Mouse (Mus musculus) left cerebral cortex, postnatal 14 days (tissue): ENCODE results near the gene Ptafr. TPM values are rescaled to one million over a fixed set of nuclear protein-coding genes. Genes with fewer than 3 reads are reported as not detected.

Experiments used
- DNase-seq, 2 experiments: peaks; one replicate each; pipeline ENCODE4 v3.0.0; 2021 to 2022; ENCODE audit warnings: low spot score in 2 of 2, mixed read lengths in 1 of 2
- intact Hi-C: fragments of 180-260 bp; cut with DNase I; formaldehyde crosslinking; loops from one replicate; pipeline ENCODE4 v1.15.1; 2025
- long read RNA-seq, 2 experiments: library from polyadenylated mRNA; stranded (forward); transcript quantifications; one replicate each; pipeline ENCODE4 v2.0.0; 2021
- total RNA-seq, 2 experiments: library from RNA; stranded (reverse); gene quantifications; 2 replicates each; pipeline ENCODE4 v1.2.3; 2021

Ptafr gene
- 1 to 10 TPM; 1.4 to 1.6 TPM for total RNA-seq
- long read RNA-seq, experiment 1, partial matches to known transcripts = 0 of 1 reads
- long read RNA-seq, experiment 1, other reads (novel, unspliced or antisense) = 1 of 1 reads
- long read RNA-seq, experiment 2 = 0 reads

- DNase-seq = peak; percentile 35 to 37
These were observed at the start of gene Ptafr for GRCm38 (mm10) chr4:132563965-132564364. Gene Ptafr, plus strand, starts transcription at chr4:132564067.

GRCm38 (mm10) chr4:132514555-132515135, 49.2 kb upstream of the Ptafr start:
- DNase-seq = peak; percentile 71 to 87
- intact Hi-C loops = loop anchor here (2.0 to 5.0 kb wide), 3 partner anchors 52 to 222 kb away; partner anchors contain the start of genes Med18 and Phactr4

More at GRCm38 (mm10) chr4:132563965-132564364, at the start of gene Ptafr:
- intact Hi-C loops = no loop called here

GRCm38 (mm10) chr4:132515369-132516155, 48.3 kb upstream of the Ptafr start:
- DNase-seq = peak; percentile 93 to 99
- intact Hi-C loops = loop anchor here (2.0 kb wide), 1 partner anchor 53 kb away; the partner anchor contains the start of gene Med18

- intact Hi-C loops = no loop called here
- DNase-seq = no peak
These were observed 45.8 kb upstream of the Ptafr start for GRCm38 (mm10) chr4:132518066-132518465.

- no peak for DNase-seq
- intact Hi-C loops = no loop called here
These were observed 44.7 kb upstream of the Ptafr start for GRCm38 (mm10) chr4:132519188-132519587.

GRCm38 (mm10) chr4:132524321-132524741, 39.5 kb upstream of the Ptafr start:
- intact Hi-C loops = no loop called here
- no peak for DNase-seq

- intact Hi-C loops = no loop called here
- no peak for DNase-seq
These were observed 39.1 kb upstream of the Ptafr start for GRCm38 (mm10) chr4:132524808-132525207.

GRCm38 (mm10) chr4:132526678-132527077, 37.2 kb upstream of the Ptafr start:
- DNase-seq = no peak
- intact Hi-C loops = no loop called here

- no peak for DNase-seq
- intact Hi-C loops = no loop called here
These were observed 35.8 kb upstream of the Ptafr start for GRCm38 (mm10) chr4:132527917-132528522.

- intact Hi-C loops = no loop called here
- DNase-seq = no peak
These were observed 34.5 kb upstream of the Ptafr start for GRCm38 (mm10) chr4:132529344-132529743.

GRCm38 (mm10) chr4:132530033-132530804, 33.6 kb upstream of the Ptafr start:
- intact Hi-C loops = no loop called here
- DNase-seq = no peak

GRCm38 (mm10) chr4:132532496-132532895, 31.4 kb upstream of the Ptafr start:
- intact Hi-C loops = no loop called here
- DNase-seq = no peak

- intact Hi-C loops = no loop called here
- DNase-seq = peak; percentile 90 to 91
These were observed 30.6 kb upstream of the Ptafr start, which contains the start of gene Atpif1 for GRCm38 (mm10) chr4:132532981-132533916. Gene Atpif1, minus strand, starts transcription at chr4:132533659.

- peak; percentile 93 to 97 for DNase-seq
- intact Hi-C loops = no loop called here
These were observed 28.3 kb upstream of the Ptafr start, which contains the start of gene Dnajc8 for GRCm38 (mm10) chr4:132535406-132536121. Gene Dnajc8, plus strand, starts transcription at chr4:132535550.

- DNase-seq = no peak
- intact Hi-C loops = no loop called here
These were observed 24.4 kb upstream of the Ptafr start for GRCm38 (mm10) chr4:132539481-132539880.

GRCm38 (mm10) chr4:132541413-132541812, 22.5 kb upstream of the Ptafr start:
- intact Hi-C loops = no loop called here

GRCm38 (mm10) chr4:132542724-132543123, 21.1 kb upstream of the Ptafr start:
- intact Hi-C loops = no loop called here

More at GRCm38 (mm10) chr4:132541413-132541812, 22.5 kb upstream of the Ptafr start:
- DNase-seq = no peak

More at GRCm38 (mm10) chr4:132542724-132543123, 21.1 kb upstream of the Ptafr start:
- DNase-seq = peak in 1 of 2 experiments; percentile 26
